Mouse (Mus musculus) bone marrow macrophage, adult 2 months (primary cell): ENCODE results near the gene Pllp.

ENCODE experiments used
- CTCF ChIP-seq: IDR thresholded peaks from 2 replicates; pipeline ENCODE4 v1.5.1; 2012; ENCODE audit warnings: low read depth, mild to moderate bottlenecking, low read length, moderate library complexity
- POLR2A ChIP-seq: IDR thresholded peaks from 2 replicates; pipeline ENCODE4 v1.6.1; 2012; ENCODE audit warnings: mild to moderate bottlenecking, low read depth, low read length, borderline replicate concordance

- TF ChIP-seq CTCF: no peak
- no peak for TF ChIP-seq POLR2A
These were observed 6.1 kb upstream of the Pllp start for GRCm38 (mm10) chr8:94702156-94702555.
